Mouse (Mus musculus) heart, embryonic 13.5 days (tissue): ENCODE results near the gene Ttll9. TPM values are rescaled to one million over a fixed set of nuclear protein-coding genes. Genes with fewer than 3 reads are reported as not detected.

ENCODE experiments used
- ATAC-seq: fragments of 200-750 bp; cut with Nextera tagmentation; 2 replicates; pipeline ENCODE4 v1.8.0; 2017; ENCODE audit warnings: moderate TSS enrichment; ENCODE audit not compliant: insufficient number of reproducible peaks, low FRiP score, low TSS enrichment; ENCODE audit errors: extremely low read depth
- H3K27ac ChIP-seq: fragments of 300-500 bp; sonication (generic); replicated peaks from 2 replicates; pipeline ENCODE4 v1.5.1; 2015; ENCODE audit warnings: moderate library complexity, mild to moderate bottlenecking, inconsistent platforms
- H3K27me3 ChIP-seq: fragments of 300-500 bp; sonication (generic); replicated peaks from 2 replicates; pipeline ENCODE4 v1.6.1; 2015; ENCODE audit warnings: mild to moderate bottlenecking, inconsistent platforms
- H3K36me3 ChIP-seq: fragments of 300-500 bp; sonication (generic); 2 replicates; pipeline ENCODE4 v1.6.1; 2015; ENCODE audit warnings: mild to moderate bottlenecking, inconsistent platforms
- H3K4me1 ChIP-seq: fragments of 300-500 bp; sonication (generic); 2 replicates; pipeline ENCODE4 v1.6.1; 2015; ENCODE audit warnings: inconsistent platforms
- H3K4me2 ChIP-seq: fragments of 300-500 bp; sonication (generic); 2 replicates; pipeline ENCODE4 v1.6.1; 2015; ENCODE audit warnings: inconsistent platforms, mild to moderate bottlenecking, moderate library complexity
- H3K4me3 ChIP-seq: fragments of 300-500 bp; sonication (generic); 2 replicates; pipeline ENCODE4 v1.5.1; 2015; ENCODE audit warnings: moderate library complexity, mild to moderate bottlenecking, inconsistent platforms
- H3K9ac ChIP-seq: fragments of 300-500 bp; sonication (generic); 2 replicates; pipeline ENCODE4 v1.6.1; 2015; ENCODE audit warnings: inconsistent platforms, mild to moderate bottlenecking, moderate library complexity
- H3K9me3 ChIP-seq: fragments of 300-500 bp; sonication (generic); 2 replicates; pipeline ENCODE4 v1.6.1; 2016; ENCODE audit warnings: inconsistent platforms
- WGBS: fragments of 180-500 bp; shearing (Covaris S2); methylation state at CpG from one replicate; pipeline ENCODE4 v1.1.7; 2015; ENCODE audit warnings: mixed read lengths; 5-methylcytosine and 5-hydroxymethylcytosine counted together
- polyA plus RNA-seq: library from polyadenylated mRNA; unstranded; fragments of >200 nt; fragmentation: Nextera tagmentation; extraction: Ambion mirVana; gene quantifications from 2 replicates; pipeline ENCODE4 v1.2.1, GENCODE M21; 2015

Gene Ttll9
- polyA plus RNA-seq, 1 experiment from 2014 or later: 0.44 TPM

DNA sequence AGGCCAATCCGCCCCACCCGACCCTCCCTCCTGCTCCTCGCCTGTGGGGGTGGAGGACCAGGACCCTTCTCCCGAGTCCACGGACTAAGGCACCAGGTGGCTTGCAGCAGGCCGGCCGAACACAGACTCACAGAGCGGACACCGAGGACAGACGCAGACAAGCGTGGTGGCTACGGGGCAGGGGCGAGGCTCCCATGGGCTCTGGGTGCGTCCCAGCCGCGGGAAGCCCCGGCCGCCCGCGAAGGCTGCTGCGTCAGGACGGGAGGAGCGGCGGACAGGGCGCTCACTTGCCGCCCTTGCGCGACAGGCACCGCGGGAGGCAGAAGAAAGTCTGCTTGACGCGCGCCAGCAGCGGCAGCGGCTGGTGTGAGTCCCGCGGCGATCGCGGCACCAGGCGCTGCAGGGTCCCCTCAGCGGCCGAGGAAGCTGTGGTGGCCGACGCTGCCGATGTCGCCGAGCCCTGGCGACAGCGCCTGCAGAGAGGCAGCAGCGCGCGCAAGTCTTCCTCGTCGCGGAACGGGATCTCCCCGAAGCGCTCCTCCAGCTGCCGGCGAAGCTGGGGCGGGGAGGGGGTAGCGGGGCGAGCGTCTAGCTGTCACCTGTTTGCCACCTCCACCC lies 19.3 kb upstream of the Ttll9 start:
- Histone ChIP-seq H3K27me3 (peaks cover 99% of the 10 kb centered on the region), H3K9ac (peak overlapping the region; percentile 74), H3K4me2 (peak overlapping the region; percentile 93), H3K4me1 (peaks cover 15% of the 10 kb centered on the region), H3K27ac (no peak overlapping the region), H3K9me3 (no peaks in the 10 kb centered on the region), H3K36me3 (no peaks in the 10 kb centered on the region), H3K4me3 (peak overlapping the region; percentile 57)
- WGBS: 1% methylated on average over 64 of the region's 65 CpGs
- no peak for ATAC-seq

DNA sequence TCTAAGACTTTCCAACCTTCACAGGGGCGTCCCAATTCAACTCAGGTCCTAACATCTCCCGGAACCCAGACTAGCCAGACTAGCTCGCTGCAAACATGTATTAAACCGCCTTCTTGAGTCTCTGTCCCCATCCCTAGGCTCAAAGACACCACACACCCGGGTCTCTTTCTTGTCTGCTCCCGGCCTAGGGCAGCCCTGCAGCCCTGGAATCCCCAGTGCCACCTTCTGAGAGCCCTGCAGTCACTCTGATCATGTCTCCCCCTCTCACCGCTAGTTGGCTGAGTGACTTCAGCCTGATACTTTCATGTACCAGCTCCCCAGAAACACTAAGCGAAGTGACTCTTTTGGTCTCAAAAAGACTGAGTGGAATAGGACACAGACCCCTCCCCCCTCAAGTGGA lies 18.7 kb upstream of the Ttll9 start:
- Histone ChIP-seq H3K9ac (peak overlapping the region; percentile 74), H3K4me1 (peaks cover 15% of the 10 kb centered on the region), H3K4me3 (peak overlapping the region; percentile 57), H3K9me3 (no peaks in the 10 kb centered on the region), H3K36me3 (no peaks in the 10 kb centered on the region), H3K4me2 (peak overlapping the region; percentile 93), H3K27me3 (peaks cover 99% of the 10 kb centered on the region), H3K27ac (no peak overlapping the region)
- 5% methylated on average over 8 of the region's 8 CpGs for WGBS
- no peak for ATAC-seq

DNA sequence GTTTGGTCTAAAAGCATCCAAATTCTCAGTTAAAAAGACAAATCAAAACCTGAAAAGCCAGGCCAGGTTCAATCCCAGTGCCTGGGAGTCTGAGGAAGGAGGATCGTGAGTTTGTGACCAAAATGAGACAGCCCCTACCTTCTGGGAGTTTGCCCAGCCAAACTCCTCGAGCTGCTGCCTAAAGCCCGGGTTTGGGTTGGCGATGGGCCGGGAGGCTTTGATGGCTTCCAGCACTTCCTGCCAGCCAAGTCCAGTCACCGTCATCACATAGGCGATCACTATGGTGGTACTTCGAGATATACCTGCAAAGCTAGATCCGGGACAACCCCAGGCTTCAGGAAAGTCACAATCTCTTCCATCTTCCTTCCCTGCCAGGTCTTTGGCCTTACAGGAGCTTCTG lies 18.3 kb upstream of the Ttll9 start:
- Histone ChIP-seq H3K27me3 (peaks cover 99% of the 10 kb centered on the region), H3K4me3 (no peak overlapping the region), H3K27ac (no peak overlapping the region), H3K36me3 (no peaks in the 10 kb centered on the region), H3K9ac (no peak overlapping the region), H3K4me2 (no peak overlapping the region), H3K4me1 (peaks cover 15% of the 10 kb centered on the region), H3K9me3 (no peaks in the 10 kb centered on the region)
- WGBS: 52% methylated on average over 9 of the region's 9 CpGs
- no peak for ATAC-seq

DNA sequence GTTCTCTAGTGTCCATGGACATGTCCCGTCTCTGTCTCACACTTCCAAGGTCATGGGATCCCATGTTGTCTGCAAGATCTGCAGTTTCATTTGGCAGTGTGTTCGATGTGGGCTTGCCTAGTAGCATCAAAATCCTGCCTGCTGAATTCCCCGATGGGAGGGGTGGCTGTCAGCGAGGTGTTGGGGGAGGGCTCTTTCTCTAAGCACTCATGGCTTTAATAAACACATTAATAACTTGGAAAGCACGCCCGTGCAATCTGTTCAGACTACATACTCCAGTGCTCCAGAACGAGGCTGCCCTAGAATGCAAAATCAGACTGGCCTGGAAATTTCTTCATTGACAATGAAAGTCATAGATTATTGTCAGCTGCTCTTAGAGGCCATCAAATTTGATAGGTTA lies 15.2 kb upstream of the Ttll9 start:
- ATAC-seq: no peak
- WGBS: 50% methylated on average over 7 of the region's 7 CpGs

DNA sequence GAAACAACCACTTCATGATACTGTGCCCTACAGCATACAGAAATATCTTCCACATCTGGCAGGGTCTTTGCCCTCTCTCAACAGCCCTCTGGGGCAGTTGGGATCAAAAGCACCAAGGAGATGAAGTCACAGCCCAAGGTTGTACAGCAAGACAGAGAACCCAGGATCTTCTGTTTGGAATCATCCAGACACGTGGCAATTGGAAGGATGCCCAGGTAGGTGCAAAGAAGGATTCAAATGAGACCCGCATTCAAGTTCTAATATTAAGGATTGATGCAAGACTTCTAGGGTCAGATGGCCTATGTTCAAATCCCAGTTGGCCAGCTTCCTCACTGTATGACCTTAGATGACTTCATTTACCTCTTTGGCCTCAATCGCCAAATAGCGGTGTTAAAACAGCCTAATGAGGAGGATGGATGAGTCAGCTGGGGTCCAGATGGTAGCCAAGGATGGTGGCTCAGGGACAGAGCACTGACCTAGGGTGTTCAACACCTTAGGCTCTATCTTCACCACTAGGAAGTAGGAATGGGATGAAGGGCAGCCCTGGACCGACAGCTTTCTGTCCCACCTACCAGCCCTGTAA lies 13.8 kb upstream of the Ttll9 start:
- no peak overlapping the region for H3K27ac ChIP-seq
- H3K27me3 ChIP-seq: peaks cover 96% of the 10 kb centered on the region
- peaks cover 12% of the 10 kb centered on the region for H3K4me1 ChIP-seq
- no peak overlapping the region for H3K4me2 ChIP-seq
- H3K9ac ChIP-seq: no peak overlapping the region
- H3K9me3 ChIP-seq: no peaks in the 10 kb centered on the region
- H3K36me3 ChIP-seq: no peaks in the 10 kb centered on the region
- H3K4me3 ChIP-seq: no peak overlapping the region
- 72% methylated on average over 5 of the region's 5 CpGs for WGBS
- no peak for ATAC-seq

More for the DNA sequence above, 15.2 kb upstream of the Ttll9 start:
- no peak overlapping the region for H3K4me3 ChIP-seq
- no peaks in the 10 kb centered on the region for H3K36me3 ChIP-seq
- no peak overlapping the region for H3K4me2 ChIP-seq
- H3K9me3 ChIP-seq: no peaks in the 10 kb centered on the region
- H3K4me1 ChIP-seq: peaks cover 23% of the 10 kb centered on the region
- peaks cover 100% of the 10 kb centered on the region for H3K27me3 ChIP-seq
- H3K27ac ChIP-seq: no peak overlapping the region
- H3K9ac ChIP-seq: no peak overlapping the region

DNA sequence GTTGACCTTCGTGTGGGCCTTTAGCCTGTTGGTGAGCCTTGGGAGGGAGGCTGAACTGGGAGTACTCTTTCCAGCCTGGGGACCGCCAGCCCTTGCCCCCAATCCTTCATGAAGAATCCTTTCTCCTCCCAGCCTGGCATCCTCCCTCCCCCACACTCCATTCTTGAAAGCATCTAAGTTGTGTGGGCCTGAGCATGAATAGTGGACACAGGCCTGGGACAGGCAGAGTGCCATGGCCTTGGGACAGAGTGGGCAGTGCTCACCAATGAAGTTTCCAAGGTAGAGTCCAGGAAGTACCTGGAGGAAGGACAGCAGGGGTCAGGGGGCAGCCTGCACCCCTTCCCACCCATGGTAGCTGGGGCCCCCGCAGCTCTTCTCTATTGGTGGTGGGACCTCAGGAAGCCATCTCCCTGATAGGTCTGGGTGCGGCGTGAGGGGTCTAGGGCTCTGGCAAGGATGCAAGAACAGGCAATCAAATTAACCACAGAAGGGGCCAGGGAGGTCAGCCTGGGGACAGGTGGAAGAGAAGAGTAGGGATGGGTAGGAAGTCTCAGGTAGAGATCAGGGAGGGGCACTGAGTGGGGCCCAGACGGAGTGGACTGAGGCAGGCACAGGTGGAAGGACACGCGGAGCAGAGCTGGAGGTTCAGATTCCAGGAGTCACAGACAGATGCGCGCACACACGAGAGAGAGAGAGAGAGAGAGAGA lies 11.8 kb upstream of the Ttll9 start:
- Histone ChIP-seq H3K4me2 (peak overlapping the region; percentile 99), H3K4me1 (peaks cover 8% of the 10 kb centered on the region; the same call in 1 of the 2 replicates), H3K27ac (no peak overlapping the region), H3K9ac (no peak overlapping the region), H3K36me3 (no peaks in the 10 kb centered on the region), H3K9me3 (no peaks in the 10 kb centered on the region), H3K27me3 (peaks cover 94% of the 10 kb centered on the region), H3K4me3 (peak overlapping the region; percentile 74; the same call in 1 of the 2 replicates)
- ATAC-seq: no peak
- 41% methylated on average over 11 of the region's 11 CpGs for WGBS

DNA sequence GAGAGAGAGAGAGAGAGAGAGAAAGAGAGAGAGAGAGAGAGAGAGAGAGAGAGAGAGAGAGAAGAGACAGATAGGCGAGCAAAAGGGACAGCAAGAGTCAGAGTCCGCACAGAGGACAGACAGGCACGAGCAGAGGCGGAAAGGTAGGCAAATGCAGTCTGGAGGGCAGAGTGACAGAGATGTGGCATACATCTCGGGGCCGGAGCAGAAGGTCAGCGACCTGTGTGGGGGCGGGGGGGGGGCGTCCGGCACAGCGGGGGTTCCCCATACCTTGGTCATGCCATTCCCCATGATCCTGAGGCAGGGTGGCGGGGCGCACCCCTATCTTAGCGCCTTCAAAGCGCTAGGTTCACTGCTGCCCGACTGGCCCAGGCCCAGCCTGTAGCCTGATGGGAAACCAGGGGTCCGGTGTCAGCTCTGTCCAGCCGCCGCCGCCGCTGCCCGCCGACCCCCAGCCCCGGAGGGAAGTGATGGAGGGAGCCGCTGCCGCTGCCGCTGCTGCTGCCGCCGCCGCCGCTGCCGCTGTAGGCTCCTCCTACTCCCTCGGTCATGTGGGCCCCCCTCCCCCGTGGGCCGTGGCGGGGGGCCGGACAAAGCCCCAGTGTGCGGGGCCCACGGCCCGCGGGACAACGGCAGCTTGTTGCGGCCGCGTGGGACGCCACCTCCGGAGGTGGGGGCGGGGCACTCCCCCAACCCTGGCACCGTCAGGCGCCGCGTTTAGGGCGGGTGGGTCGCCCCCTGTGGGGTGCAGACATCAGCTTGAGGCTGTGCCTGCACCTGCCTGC lies 11.0 kb upstream of the Ttll9 start, which contains the start of gene Dusp15:
TSS of gene Dusp15 (minus strand) at position 634 of the 785 bp plus-strand sequence.
- Histone ChIP-seq H3K9ac (peak within 1 kb of the TSS; percentile 81), H3K36me3 (no peaks in the 10 kb centered on the region), H3K4me2 (peak within 1 kb of the TSS; percentile 99), H3K4me3 (peak within 1 kb of the TSS; percentile 74), H3K27me3 (peaks cover 94% of the 10 kb centered on the region), H3K9me3 (no peaks in the 10 kb centered on the region), H3K4me1 (peaks cover 8% of the 10 kb centered on the region; the same call in 1 of the 2 replicates), H3K27ac (no peak within 1 kb of the TSS)
- WGBS: under 1% methylated on average over 47 of the region's 54 CpGs
- ATAC-seq: no peak

DNA sequence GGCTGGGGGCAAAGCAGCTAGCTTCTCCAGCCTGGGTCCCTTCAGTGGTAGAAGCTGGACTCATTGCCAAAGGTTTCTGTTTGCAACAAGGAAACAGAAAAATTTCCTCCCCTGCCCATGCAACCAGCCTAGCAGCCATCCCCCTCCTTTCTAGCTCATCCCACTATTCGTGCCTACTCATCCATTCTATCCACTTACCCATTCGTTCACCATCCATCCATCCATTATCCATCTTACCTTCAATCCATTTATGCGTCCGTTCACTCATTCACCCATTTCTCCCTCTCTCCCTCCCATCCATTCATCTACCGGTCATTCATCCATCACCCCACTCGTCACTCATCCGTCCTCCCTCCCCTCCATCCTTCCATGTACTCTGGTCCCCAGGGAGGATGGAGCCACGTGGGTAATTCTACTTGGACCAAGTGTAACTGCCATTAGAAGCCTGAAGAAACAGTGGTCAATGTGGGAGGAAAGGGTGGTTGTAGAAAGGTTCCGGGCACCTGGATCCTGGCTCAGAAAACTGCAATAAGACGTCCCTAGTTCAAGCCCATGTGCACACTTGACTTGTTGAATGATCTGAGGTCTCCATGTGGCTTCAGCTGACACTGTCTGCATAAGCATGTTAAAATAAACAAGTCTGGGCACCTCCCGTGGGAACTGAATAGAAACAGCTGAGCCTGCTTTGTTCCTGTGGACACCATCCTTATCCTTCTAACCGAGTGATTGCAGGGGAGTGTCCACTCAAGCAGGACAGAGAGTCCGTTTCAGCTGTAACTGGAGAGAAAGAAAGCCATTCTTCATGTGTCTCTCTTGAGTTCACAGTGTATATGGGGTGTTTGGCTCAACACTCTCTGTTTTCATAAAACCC lies 10.2 kb upstream of the Ttll9 start:
- Histone ChIP-seq H3K27me3 (peaks cover 94% of the 10 kb centered on the region), H3K9ac (peak overlapping the region; percentile 81), H3K36me3 (no peaks in the 10 kb centered on the region), H3K9me3 (no peaks in the 10 kb centered on the region), H3K27ac (no peak overlapping the region), H3K4me2 (peak overlapping the region; percentile 99), H3K4me3 (peak overlapping the region; percentile 74), H3K4me1 (peaks cover 8% of the 10 kb centered on the region; the same call in 1 of the 2 replicates)
- WGBS: 20% methylated on average over 13 of the region's 13 CpGs
- ATAC-seq: no peak

DNA sequence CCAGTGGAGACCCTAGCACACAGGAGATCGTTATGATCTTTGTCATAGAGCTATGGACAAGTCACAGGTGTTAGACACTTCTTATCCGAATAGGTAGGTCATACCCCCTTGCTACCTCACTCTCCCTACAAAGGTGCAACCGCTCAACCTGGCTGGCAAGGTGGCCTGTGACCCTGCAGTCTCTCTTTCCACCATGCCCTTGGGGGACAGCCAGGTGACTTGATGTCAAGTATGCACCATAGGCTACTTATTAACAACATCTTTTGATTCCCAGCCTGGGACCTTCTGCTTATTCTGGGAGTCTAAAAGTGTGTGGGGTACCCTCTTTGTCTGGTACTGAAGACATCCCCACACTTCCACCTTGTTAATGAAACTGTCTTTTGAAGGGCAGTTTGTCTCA lies 4.2 kb upstream of the Ttll9 start:
- no peak overlapping the region for H3K4me2 ChIP-seq
- WGBS: 56% methylated on average over 3 of the region's 3 CpGs
- H3K27me3 ChIP-seq: peaks cover 80% of the 10 kb centered on the region
- H3K4me3 ChIP-seq: no peak overlapping the region
- H3K9ac ChIP-seq: no peak overlapping the region
- H3K27ac ChIP-seq: no peak overlapping the region
- no peaks in the 10 kb centered on the region for H3K9me3 ChIP-seq
- H3K4me1 ChIP-seq: no peaks in the 10 kb centered on the region
- no peaks in the 10 kb centered on the region for H3K36me3 ChIP-seq
- no peak for ATAC-seq

DNA sequence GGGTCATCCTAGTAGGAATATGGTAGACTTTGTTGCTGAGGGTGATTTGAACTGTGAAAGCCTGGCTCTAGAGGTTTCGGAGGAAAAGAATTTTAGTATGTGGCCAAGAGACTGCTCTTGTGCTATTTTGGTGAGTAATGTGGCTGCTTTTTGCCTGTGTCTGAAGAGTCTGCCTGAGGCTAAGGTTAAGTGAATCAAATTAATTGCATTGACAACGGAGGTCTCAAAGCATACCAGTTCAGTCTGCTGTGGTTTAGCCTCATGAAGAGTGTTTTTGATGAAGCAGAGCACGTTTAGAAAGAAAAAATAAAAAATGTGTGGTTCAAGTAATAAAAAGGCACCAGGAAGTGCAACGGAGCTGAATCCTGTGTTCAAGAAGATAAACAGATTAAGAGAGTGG lies 3.3 kb downstream of the Ttll9 start:
- H3K27ac ChIP-seq: no peak overlapping the region
- H3K4me1 ChIP-seq: no peaks in the 10 kb centered on the region
- H3K36me3 ChIP-seq: no peaks in the 10 kb centered on the region
- H3K9ac ChIP-seq: no peak overlapping the region
- peaks cover 19% of the 10 kb centered on the region for H3K27me3 ChIP-seq
- H3K4me3 ChIP-seq: no peak overlapping the region
- H3K4me2 ChIP-seq: no peak overlapping the region
- 65% methylated on average over 4 of the region's 4 CpGs for WGBS
- ATAC-seq: no peak
- no peaks in the 10 kb centered on the region for H3K9me3 ChIP-seq
